Mouse (Mus musculus) left cerebral cortex, postnatal 36 days (tissue): Measurements from ENCODE around the gene Olfr920. TPM values are rescaled to one million over a fixed set of nuclear protein-coding genes. Genes with fewer than 3 reads are reported as not detected.

ENCODE experiments used
- DNase-seq, 2 experiments: peaks; one replicate each; pipeline ENCODE4 v3.0.0; 2021 to 2022; ENCODE audit warnings: low spot score in 2 of 2, mixed read lengths in 1 of 2
- intact Hi-C: fragments of 180-260 bp; cut with DNase I; formaldehyde crosslinking; loops from one replicate; pipeline ENCODE4 v1.15.1; 2025
- total RNA-seq, 2 experiments: library from RNA; stranded (reverse); gene quantifications; 2 replicates each; pipeline ENCODE4 v1.2.3; 2021

The Olfr920 gene
- total RNA-seq: under 1 TPM in 1 of 2 experiments, not detected in 1; 0.11 TPM

DNA sequence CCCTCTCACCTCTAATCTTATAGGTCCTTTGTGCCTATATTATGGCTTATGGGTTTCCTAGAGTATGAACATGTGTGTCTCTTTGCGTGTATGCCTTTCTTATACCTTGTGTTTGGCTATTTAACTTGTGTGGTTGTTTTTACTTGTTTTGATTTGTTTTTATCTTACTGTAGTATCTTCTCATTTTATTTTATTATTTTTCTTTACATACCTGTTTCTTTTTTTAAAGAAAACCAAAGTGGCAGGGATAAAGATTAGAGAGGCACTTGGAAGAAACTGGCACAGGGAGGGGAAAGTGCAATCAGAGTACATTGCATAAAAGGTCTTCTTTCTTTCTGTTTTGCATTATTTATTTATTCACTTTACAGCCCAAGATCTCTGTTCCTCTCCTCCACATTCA, at the start of gene Olfr920:
Olfr920 (plus strand) TSS at position 301 of the 400 bp plus-strand sequence.
- intact Hi-C loops: no loop called here
- no peak for DNase-seq

DNA sequence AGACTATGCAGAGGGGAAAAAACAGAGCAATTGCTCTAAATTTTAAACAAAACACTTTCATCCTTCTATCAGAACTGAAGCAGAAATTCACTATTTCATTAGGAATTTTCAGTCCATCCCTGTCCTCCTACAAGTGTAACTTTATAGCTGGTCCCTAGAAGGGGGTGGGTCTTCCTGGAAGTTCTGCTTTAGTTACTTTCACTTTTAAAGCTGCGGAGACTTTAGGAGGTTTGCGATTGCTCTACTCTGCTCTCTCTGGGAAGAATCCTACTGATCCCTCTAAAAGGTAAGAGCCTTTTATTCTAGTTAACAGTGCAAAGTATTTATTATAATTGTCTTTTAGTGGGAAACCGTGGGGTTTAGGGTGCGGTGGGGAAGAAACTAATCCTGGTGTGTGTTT, 34.0 kb upstream of the Olfr920 start, which contains the start of gene Vwa5a:
Vwa5a (plus strand) TSS at position 167 of the 400 bp plus-strand sequence.
- DNase-seq: no peak
- intact Hi-C loops: no loop called here

DNA sequence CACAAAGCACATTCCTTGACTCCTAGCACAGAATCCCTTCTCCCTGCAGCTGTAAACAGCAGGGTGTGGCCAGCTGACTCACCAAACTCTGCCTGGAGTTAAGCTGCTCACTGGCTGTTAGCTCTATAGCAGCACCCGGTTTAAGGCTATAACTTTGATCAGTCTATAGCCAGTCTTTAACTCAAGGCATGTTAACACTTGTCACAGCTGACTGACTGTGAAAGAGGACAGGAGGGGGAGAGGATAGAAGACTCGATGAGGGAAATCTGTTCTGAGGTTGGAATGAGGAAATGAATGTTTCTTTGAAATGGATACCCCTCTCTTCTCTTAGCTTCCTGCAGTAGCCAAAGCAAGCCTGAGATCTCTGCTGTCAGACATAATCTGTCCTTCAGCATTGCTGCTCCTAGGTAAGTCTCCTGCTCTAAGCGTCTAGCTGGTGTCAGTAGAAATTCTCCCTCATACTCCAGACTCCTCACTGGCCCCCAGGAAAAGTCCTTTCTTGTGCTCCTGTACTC, 33.1 kb upstream of the Olfr920 start:
- DNase-seq: no peak
- intact Hi-C loops: no loop called here

DNA sequence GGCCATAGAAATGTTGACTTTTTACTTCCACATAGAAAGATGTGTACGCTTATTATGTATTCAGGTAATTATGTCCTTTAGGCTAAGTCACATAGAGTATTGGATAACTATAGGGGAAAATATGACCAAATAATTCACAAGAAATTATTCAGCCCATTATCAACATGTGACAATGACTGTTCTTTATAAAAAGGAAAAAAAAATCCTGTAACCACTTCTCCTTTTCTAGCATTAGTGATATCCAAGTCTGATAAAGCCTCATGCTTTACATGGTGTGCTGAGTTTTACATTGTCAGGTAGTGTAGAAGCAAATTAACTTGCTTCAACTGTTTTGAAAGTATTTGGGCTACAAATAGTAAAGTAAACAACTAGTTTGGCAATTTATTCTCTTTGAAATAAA, 28.1 kb upstream of the Olfr920 start:
- no peak for DNase-seq
- intact Hi-C loops: no loop called here

DNA sequence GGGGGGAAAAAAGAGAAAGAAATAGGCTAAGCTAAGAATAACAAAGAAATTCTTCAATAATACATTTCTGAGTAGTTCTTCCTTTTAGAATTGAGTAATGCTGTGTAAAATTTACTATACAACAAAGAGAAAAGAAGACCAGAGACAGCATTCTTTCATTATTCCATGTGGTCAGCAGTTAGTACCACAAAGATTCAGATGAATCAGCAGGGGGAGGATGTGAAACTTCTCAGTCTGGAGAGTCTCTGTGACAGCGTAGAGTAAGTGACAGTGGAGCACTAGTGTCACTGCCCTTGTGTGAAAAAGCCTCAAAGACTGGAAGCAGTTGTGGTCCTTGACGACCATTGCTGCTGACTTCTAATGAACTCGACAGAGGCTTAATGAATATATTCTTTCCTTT, 23.9 kb upstream of the Olfr920 start:
- DNase-seq: no peak
- intact Hi-C loops: no loop called here

DNA sequence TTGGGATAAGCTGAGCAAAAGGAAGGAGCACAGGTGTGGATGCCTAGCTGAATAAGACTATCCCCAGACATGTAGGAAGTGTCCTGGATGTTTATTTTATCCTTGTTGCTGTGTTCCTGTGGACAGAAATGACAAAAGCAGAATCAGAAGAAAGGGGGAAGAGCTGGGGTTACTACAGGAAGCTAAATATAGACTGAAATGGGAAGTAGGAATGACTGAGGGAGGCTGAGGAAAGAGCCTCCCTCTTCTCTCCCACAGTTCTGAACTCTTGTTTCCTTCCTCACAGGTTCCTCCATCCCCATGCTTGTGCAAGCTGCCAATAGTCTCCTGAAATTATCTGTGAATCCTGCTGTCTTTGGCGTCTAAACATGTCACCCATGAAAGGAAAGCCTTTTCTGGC, 10.7 kb upstream of the Olfr920 start:
- DNase-seq: no peak
- intact Hi-C loops: no loop called here

DNA sequence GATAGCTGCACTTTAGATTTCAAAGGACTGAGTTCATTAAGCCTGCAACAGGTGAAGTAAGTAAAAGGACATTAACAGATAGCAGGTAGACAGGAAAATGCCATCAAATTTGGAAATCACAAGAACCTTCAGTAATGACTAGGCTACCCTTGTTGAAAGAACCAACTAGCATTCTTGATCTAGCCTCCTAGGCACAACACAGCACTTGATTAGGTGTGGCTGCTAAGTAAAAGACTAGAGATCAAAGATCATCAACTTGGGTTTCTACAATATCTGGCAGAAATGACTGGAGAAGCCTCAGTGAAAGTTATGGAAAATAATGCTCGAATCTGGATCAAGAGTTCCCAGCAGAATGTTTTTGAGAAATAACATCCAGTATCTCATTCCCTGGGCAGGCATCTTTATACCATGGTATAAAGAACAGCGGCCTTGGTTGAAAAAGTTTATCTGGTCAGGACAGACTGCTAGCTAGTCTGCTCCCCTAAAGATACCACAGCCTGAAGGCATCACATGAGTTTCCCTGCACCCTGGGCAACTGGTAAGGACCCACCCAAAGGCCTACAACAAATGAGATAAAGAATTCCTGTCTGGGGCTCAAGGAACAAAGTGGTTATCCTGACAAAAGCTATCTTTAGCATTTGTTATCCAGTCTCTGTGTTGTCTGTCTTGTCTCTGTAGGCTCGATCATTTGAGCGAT, 7.3 kb upstream of the Olfr920 start:
- DNase-seq: no peak
- intact Hi-C loops: no loop called here

DNA sequence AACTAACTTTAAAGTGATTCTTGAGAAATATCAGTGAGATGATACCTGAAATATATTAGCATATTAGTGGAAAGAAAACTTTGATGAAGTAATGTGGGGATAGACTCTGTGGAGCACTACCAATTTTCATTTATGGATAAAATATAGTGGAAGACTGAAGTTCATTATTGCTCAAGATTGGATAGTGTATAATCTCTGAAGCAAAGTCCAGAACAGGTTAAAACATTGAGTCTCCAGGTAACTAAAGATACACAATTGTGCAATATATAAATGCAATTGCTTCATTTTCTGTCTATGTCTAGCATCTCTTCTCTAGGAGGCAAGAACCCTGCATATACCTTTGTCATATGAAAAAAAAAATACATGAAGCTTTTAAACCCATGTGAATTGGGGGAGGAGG, 20.7 kb downstream of the Olfr920 start, which contains the start of gene Olfr921:
Olfr921 (plus strand) TSS at position 301 of the 400 bp plus-strand sequence.
- intact Hi-C loops: no loop called here
- DNase-seq: no peak

DNA sequence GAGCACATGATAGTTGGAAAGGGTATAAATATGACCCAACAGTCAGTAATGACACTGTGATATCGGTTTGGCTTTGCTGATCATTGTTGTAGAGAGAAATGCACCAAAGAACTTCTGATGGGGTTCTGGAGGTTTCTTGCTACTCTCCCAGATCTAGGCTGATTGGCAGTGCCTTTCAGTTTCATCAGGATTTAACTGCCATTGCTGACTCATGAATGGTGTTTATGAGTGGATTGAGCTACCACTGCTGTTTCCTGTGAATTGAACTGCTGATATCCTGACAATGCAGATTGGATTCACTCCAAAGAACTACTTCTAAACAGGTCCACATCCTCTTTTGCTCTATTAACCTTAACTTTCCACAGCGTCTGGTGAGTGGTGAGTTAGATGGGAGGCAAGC, 40.6 kb downstream of the Olfr920 start:
- DNase-seq: no peak
- intact Hi-C loops: no loop called here

DNA sequence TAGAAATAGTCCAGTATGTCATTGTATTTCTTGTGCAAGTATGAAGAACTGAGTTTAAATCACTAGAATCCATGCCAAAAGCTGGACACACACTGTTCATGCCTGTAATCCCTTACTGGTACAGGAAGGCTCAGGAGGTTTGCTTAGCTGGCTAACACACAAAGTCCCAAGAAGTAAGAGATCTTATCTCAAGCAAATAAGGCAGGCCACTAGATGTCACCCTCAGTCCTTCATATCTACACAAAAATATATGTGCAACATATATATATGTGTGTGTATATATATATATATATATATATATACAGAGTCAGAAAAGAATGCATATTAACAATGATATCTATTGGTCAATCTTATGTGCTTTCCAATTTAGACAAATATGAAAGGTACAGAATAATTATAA, 53.6 kb downstream of the Olfr920 start:
- no peak for DNase-seq
- intact Hi-C loops: no loop called here

Other genes with a start within 250 kb of the Olfr920 start
- gene Olfr911-ps1, start 230.7 kb upstream of the Olfr920 start, total RNA-seq: not detected
- not detected for gene Olfr910, start 214.4 kb upstream of the Olfr920 start, total RNA-seq
- not detected for gene Olfr912, start 172.1 kb upstream of the Olfr920 start, total RNA-seq
- gene Olfr913, start 159.5 kb upstream of the Olfr920 start, total RNA-seq: not detected
- not detected for gene Olfr914, start 147.2 kb upstream of the Olfr920 start, total RNA-seq
- gene Olfr916, start 92.4 kb upstream of the Olfr920 start, total RNA-seq: not detected
- gene Olfr917, start 86.5 kb upstream of the Olfr920 start, total RNA-seq: not detected
- not detected for gene Olfr918, start 77.7 kb upstream of the Olfr920 start, total RNA-seq
- not detected for gene Olfr919, start 48.6 kb upstream of the Olfr920 start, total RNA-seq
- gene Vwa5a, start 34.0 kb upstream of the Olfr920 start, total RNA-seq: 1 to 10 TPM; 7.9 to 8.0 TPM
- gene Olfr921, start 20.8 kb downstream of the Olfr920 start, total RNA-seq: not detected
- gene Olfr922, start 62.3 kb downstream of the Olfr920 start, total RNA-seq: not detected
- not detected for gene Olfr923, start 74.2 kb downstream of the Olfr920 start, total RNA-seq
- not detected for gene Olfr924, start 92.2 kb downstream of the Olfr920 start, total RNA-seq
- not detected for gene Olfr26, start 102.8 kb downstream of the Olfr920 start, total RNA-seq
- gene Olfr926, start 124.8 kb downstream of the Olfr920 start, total RNA-seq: not detected
- not detected for gene Olfr930, start 177.5 kb downstream of the Olfr920 start, total RNA-seq
- gene Olfr933, start 220.0 kb downstream of the Olfr920 start, total RNA-seq: not detected
- gene Olfr934, start 236.0 kb downstream of the Olfr920 start, total RNA-seq: not detected
- not detected for gene Olfr935, start 247.4 kb downstream of the Olfr920 start, total RNA-seq